Mouse (Mus musculus) c-Kit-positive CD71-negative TER-119-negative erythroid progenitor cells, embryonic 14.5 days (primary cell): ENCODE measurements at regions not wholly inside any gene's neighbourhood (a gene's known extent, or its start where the extent isn't known, plus 50 kb on each side); places are given as distances from the start of the nearest gene placed in this dataset.
A peak's percentile ranks its signal among the peaks of the same experiment; 100 is the strongest.
"Not testable (repeated sequence)": the region's sequence is repeated elsewhere in the genome, so short reads cannot be mapped to it uniquely, and the experiment has no call there.

ENCODE experiments used
- DNase-seq: peaks from one replicate; pipeline ENCODE4 v3.0.0-alpha.2; 2013; ENCODE audit warnings: low read depth

GRCm38 (mm10) chr7:69167456-69167855, 418.4 kb upstream of the Arrdc4 start:
- DNase-seq, result no peak

- DNase-seq, result no peak
Observed at GRCm38 (mm10) chr7:69161916-69162315, 412.9 kb upstream of the Arrdc4 start.

- no peak for DNase-seq
Observed at GRCm38 (mm10) chr7:69142351-69142750, 393.3 kb upstream of the Arrdc4 start.

- no peak for DNase-seq
Observed at GRCm38 (mm10) chr7:69133441-69133840, 384.4 kb upstream of the Arrdc4 start.

GRCm38 (mm10) chr7:69101770-69102169, 352.7 kb upstream of the Arrdc4 start:
- not testable (repeated sequence) for DNase-seq

- DNase-seq, result no peak
Observed at GRCm38 (mm10) chr7:69097587-69098095, 348.6 kb upstream of the Arrdc4 start.

- no peak for DNase-seq
Observed at GRCm38 (mm10) chr7:69074780-69075179, 325.7 kb upstream of the Arrdc4 start.

- DNase-seq, result no peak
Observed at GRCm38 (mm10) chr7:69062994-69063393, 314.0 kb upstream of the Arrdc4 start.

GRCm38 (mm10) chr7:69062506-69062905, 313.5 kb upstream of the Arrdc4 start:
- DNase-seq, result no peak

GRCm38 (mm10) chr7:69062094-69062493, 313.1 kb upstream of the Arrdc4 start:
- no peak for DNase-seq

- no peak for DNase-seq
Observed at GRCm38 (mm10) chr7:69061242-69061641, 312.2 kb upstream of the Arrdc4 start.

GRCm38 (mm10) chr7:69016575-69016974, 267.5 kb upstream of the Arrdc4 start:
- DNase-seq, result no peak

GRCm38 (mm10) chr7:69015047-69015446, 266.0 kb upstream of the Arrdc4 start:
- no peak for DNase-seq

GRCm38 (mm10) chr7:69007237-69007636, 258.2 kb upstream of the Arrdc4 start:
- no peak for DNase-seq

GRCm38 (mm10) chr7:68988061-68988460, 239.0 kb upstream of the Arrdc4 start:
- no peak for DNase-seq

GRCm38 (mm10) chr7:68983937-68984336, 234.9 kb upstream of the Arrdc4 start:
- DNase-seq, result no peak

GRCm38 (mm10) chr7:68982914-68983502, 234.0 kb upstream of the Arrdc4 start:
- no peak for DNase-seq

GRCm38 (mm10) chr7:68978576-68978975, 229.5 kb upstream of the Arrdc4 start:
- no peak for DNase-seq

GRCm38 (mm10) chr7:68976813-68977752, 228.0 kb upstream of the Arrdc4 start:
- DNase-seq, result peak; percentile 1

GRCm38 (mm10) chr7:68975956-68976355, 226.9 kb upstream of the Arrdc4 start:
- no peak for DNase-seq

GRCm38 (mm10) chr7:68975580-68975894, 226.5 kb upstream of the Arrdc4 start:
- DNase-seq, result no peak

GRCm38 (mm10) chr7:68974761-68975579, 225.9 kb upstream of the Arrdc4 start:
- DNase-seq, result no peak
